Mouse (Mus musculus): ENCODE measurements around the gene Gm42906.

Gene Gm42906

GRCm38 (mm10) chr5:151142671-151143601, 285.0 kb downstream of the Gm42906 start:
- DNase-seq, result no peak

GRCm38 (mm10) chr5:151142241-151142640, 285.7 kb downstream of the Gm42906 start:
- DNase-seq, result no peak

GRCm38 (mm10) chr5:151137901-151138300, 290.1 kb downstream of the Gm42906 start:
- DNase-seq, result no peak

GRCm38 (mm10) chr5:151137311-151137710, 290.7 kb downstream of the Gm42906 start:
- no peak for DNase-seq

- no peak for DNase-seq
Observed at GRCm38 (mm10) chr5:151135965-151136364, 292.0 kb downstream of the Gm42906 start.

- no peak for DNase-seq
Observed at GRCm38 (mm10) chr5:151135078-151135826, 292.7 kb downstream of the Gm42906 start.

GRCm38 (mm10) chr5:151134202-151134601, 293.8 kb downstream of the Gm42906 start:
- DNase-seq, result no peak

GRCm38 (mm10) chr5:151133744-151134143, 294.2 kb downstream of the Gm42906 start:
- DNase-seq, result no peak

GRCm38 (mm10) chr5:151129762-151130161, 298.2 kb downstream of the Gm42906 start:
- DNase-seq, result no peak

- no peak for DNase-seq
Observed at GRCm38 (mm10) chr5:151127298-151127717, 300.7 kb downstream of the Gm42906 start.

GRCm38 (mm10) chr5:151126608-151127005, 301.4 kb downstream of the Gm42906 start:
- DNase-seq, result no peak

- DNase-seq, result no peak
Observed at GRCm38 (mm10) chr5:151125985-151126607, 301.9 kb downstream of the Gm42906 start.

GRCm38 (mm10) chr5:151117846-151118245, 310.1 kb downstream of the Gm42906 start:
- DNase-seq, result no peak

GRCm38 (mm10) chr5:151116192-151116887, 311.6 kb downstream of the Gm42906 start:
- DNase-seq, result no peak

GRCm38 (mm10) chr5:151112743-151113142, 315.2 kb downstream of the Gm42906 start:
- no peak for DNase-seq

- DNase-seq, result no peak
Observed at GRCm38 (mm10) chr5:151111080-151111871, 316.7 kb downstream of the Gm42906 start.

GRCm38 (mm10) chr5:151110461-151110908, 317.5 kb downstream of the Gm42906 start:
- DNase-seq, result no peak

GRCm38 (mm10) chr5:151109822-151110221, 318.1 kb downstream of the Gm42906 start:
- no peak for DNase-seq

GRCm38 (mm10) chr5:151108955-151109354, 319.0 kb downstream of the Gm42906 start:
- DNase-seq, result no peak

GRCm38 (mm10) chr5:151108291-151108897, 319.6 kb downstream of the Gm42906 start:
- no peak for DNase-seq

GRCm38 (mm10) chr5:151106841-151107240, 321.1 kb downstream of the Gm42906 start:
- no peak for DNase-seq

All from B cell, adult 2 months (primary cell).